In the genomic region with DNA sequence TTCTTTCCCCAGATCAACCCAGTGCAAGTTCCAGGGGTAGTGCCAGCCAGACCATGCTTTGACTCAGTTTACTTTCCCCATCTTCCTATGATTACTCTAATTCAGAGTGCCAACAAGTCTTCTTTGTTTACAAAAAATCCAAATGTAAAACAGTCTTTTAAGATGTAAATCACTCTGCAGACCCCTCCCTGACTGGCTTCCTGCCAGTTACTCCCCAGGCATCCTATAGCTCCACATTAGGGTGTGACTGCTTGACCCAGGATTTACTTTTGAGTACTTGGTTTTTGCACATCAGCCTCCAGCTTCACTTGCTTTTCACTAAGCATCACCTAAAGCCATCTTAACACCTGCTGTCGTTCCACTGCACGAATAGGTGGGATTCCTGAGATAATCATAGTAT, we compare ENCODE assay signal across 24 mouse cellular contexts.
"Had no signal": no experiment of that assay in that cellular context is flagged by ENCODE, and none has a peak within 500 bp of the region (broad histone marks: within the 10 kb centered on the region; RNA-seq: fewer than 3 reads in every experiment).

No protein-coding gene starts in this region.

- ATAC-seq: liver, embryonic 12.5 days; midbrain, embryonic 15.5 days had no signal

- H3K9me3 ChIP-seq: limb, embryonic 10.5 days; limb, embryonic 13.5 days; liver, embryonic 12.5 days; liver, embryonic 15.5 days; lung, embryonic 15.5 days; megakaryocyte, embryonic 14.5 days; midbrain, embryonic 10.5 days; midbrain, embryonic 15.5 days; neural tube, embryonic 13.5 days had no signal

- H3K4me1 ChIP-seq: limb, embryonic 10.5 days; limb, embryonic 13.5 days; liver, embryonic 12.5 days; liver, embryonic 15.5 days; lung, embryonic 15.5 days; megakaryocyte, embryonic 14.5 days; midbrain, embryonic 10.5 days had no signal

- H3K27me3 ChIP-seq: limb, embryonic 13.5 days; liver, embryonic 12.5 days; liver, embryonic 15.5 days; lung, embryonic 15.5 days; megakaryocyte, embryonic 14.5 days; midbrain, embryonic 15.5 days; neural tube, embryonic 13.5 days had no signal

- DNase-seq: kidney, postnatal 25 days; layer of hippocampus, adult 9-11 months; liver; lung, adult 18-20 months; lung, postnatal 10 days; lung, postnatal 36 days; retina, postnatal 1 day; right cerebral cortex, postnatal 25 days; thymus, adult 2 months; thymus, postnatal 14 days; thymus, postnatal 4 days had no signal

- H3K4me3 ChIP-seq: layer of hippocampus, adult 2 months; limb, embryonic 10.5 days; limb, embryonic 13.5 days; liver, embryonic 12.5 days; liver, embryonic 15.5 days; lung, embryonic 15.5 days; megakaryocyte, embryonic 14.5 days; midbrain, embryonic 10.5 days; midbrain, embryonic 15.5 days; myocyte; neural tube, embryonic 13.5 days had no signal

- H3K36me3 ChIP-seq: limb, embryonic 10.5 days; limb, embryonic 13.5 days; liver, embryonic 12.5 days; liver, embryonic 15.5 days; lung, embryonic 15.5 days; midbrain, embryonic 10.5 days; midbrain, embryonic 15.5 days; neural tube, embryonic 13.5 days had no signal

- H3K27ac ChIP-seq: kidney, postnatal 0 days; layer of hippocampus, adult 2 months; limb, embryonic 10.5 days; limb, embryonic 13.5 days; liver, embryonic 12.5 days; liver, embryonic 15.5 days; lung, embryonic 15.5 days; midbrain, embryonic 10.5 days; midbrain, embryonic 15.5 days; neural tube, embryonic 13.5 days; stomach, postnatal 0 days had no signal
